Mouse (Mus musculus): ENCODE results near the gene Psmd4. TPM values are rescaled to one million over a fixed set of nuclear protein-coding genes. Genes with fewer than 3 reads are reported as not detected.

Gene Psmd4
- polyA plus RNA-seq, 1 experiment from 2014 or later, result 332 TPM

GRCm38 (mm10) chr3:94989159-94989761, 53.2 kb downstream of the Psmd4 start:
- no peak for DNase-seq (ENCODE audit: low spot score)
- no peaks in the 10 kb centered on the region for H3K9me3 ChIP-seq
- peaks cover 47% of the 10 kb centered on the region for H3K36me3 ChIP-seq
- 0 out of 2 replicates have a peak overlapping the region, but pooled peaks have one; percentile 3 for H3K4me3 ChIP-seq
- H3K27me3 ChIP-seq (ENCODE audit: insufficient read depth, poor library complexity, severe bottlenecking), result no peaks in the 10 kb centered on the region
- peaks cover 39% of the 10 kb centered on the region for H3K4me1 ChIP-seq
- 35% methylated on average over 9 of the region's 9 CpGs for WGBS
- H3K27ac ChIP-seq, result 0 out of 2 replicates have a peak overlapping the region, but pooled peaks have one; percentile 24

GRCm38 (mm10) chr3:94987578-94987977, 54.8 kb downstream of the Psmd4 start:
- Histone ChIP-seq H3K36me3 (peaks cover 42% of the 10 kb centered on the region), H3K27me3 (ENCODE audit: insufficient read depth, poor library complexity, severe bottlenecking) (no peaks in the 10 kb centered on the region), H3K27ac (0 out of 2 replicates have a peak overlapping the region, but pooled peaks have one; percentile 29), H3K9me3 (no peaks in the 10 kb centered on the region), H3K4me3 (no peak overlapping the region), H3K4me1 (peaks cover 39% of the 10 kb centered on the region)
- DNase-seq (ENCODE audit: low spot score), result peak; percentile 89

- Histone ChIP-seq H3K27ac (no peak overlapping the region), H3K27me3 (ENCODE audit: insufficient read depth, poor library complexity, severe bottlenecking) (no peaks in the 10 kb centered on the region), H3K4me3 (no peak overlapping the region), H3K36me3 (peaks cover 40% of the 10 kb centered on the region), H3K4me1 (peaks cover 43% of the 10 kb centered on the region), H3K9me3 (no peaks in the 10 kb centered on the region)
- WGBS, result 98% methylated on average over 2 of the region's 2 CpGs
- DNase-seq (ENCODE audit: low spot score), result no peak
Observed at GRCm38 (mm10) chr3:94985513-94985912, 56.9 kb downstream of the Psmd4 start.

GRCm38 (mm10) chr3:94984312-94984711, 58.1 kb downstream of the Psmd4 start:
- Histone ChIP-seq H3K27ac (no peak overlapping the region), H3K4me1 (peaks cover 41% of the 10 kb centered on the region), H3K36me3 (peaks cover 33% of the 10 kb centered on the region), H3K4me3 (no peak overlapping the region), H3K27me3 (ENCODE audit: insufficient read depth, poor library complexity, severe bottlenecking) (no peaks in the 10 kb centered on the region), H3K9me3 (no peaks in the 10 kb centered on the region)
- DNase-seq (ENCODE audit: low spot score), result no peak
- WGBS, result 90% methylated on average over 11 of the region's 11 CpGs

Small RNAs within 50 kb of the gene (microRNA-seq; reads per million reads assigned to microRNA genes)
- 0.76 reads per million for gene Mir7013

Other genes with a start within 250 kb of the Psmd4 start
- gene Pogz, start 205.0 kb downstream of the Psmd4 start, polyA plus RNA-seq (2016; fragmentation: Nextera tagmentation; extraction: Ambion mirVana), result 11.8 and 13.2 TPM in 2 replicates
- 305 and 348 TPM in 2 replicates for gene Psmb4, start 155.7 kb downstream of the Psmd4 start, polyA plus RNA-seq (2016; fragmentation: Nextera tagmentation; extraction: Ambion mirVana)
- 30.5 and 35.8 TPM in 2 replicates for gene Selenbp1, start 109.6 kb downstream of the Psmd4 start, polyA plus RNA-seq (2016; fragmentation: Nextera tagmentation; extraction: Ambion mirVana)
- 7.3 and 7.8 TPM in 2 replicates for gene Rfx5, start 88.5 kb downstream of the Psmd4 start, polyA plus RNA-seq (2016; fragmentation: Nextera tagmentation; extraction: Ambion mirVana)
- 8.4 and 17.3 TPM in 2 replicates for gene Pi4kb, start 67.9 kb downstream of the Psmd4 start, polyA plus RNA-seq (2016; fragmentation: Nextera tagmentation; extraction: Ambion mirVana)
- gene Zfp687, start 27.2 kb downstream of the Psmd4 start, polyA plus RNA-seq (2016; fragmentation: Nextera tagmentation; extraction: Ambion mirVana), result 28.1 and 28.2 TPM in 2 replicates
- gene Pip5k1a, start 64.3 kb upstream of the Psmd4 start, polyA plus RNA-seq (2016; fragmentation: Nextera tagmentation; extraction: Ambion mirVana), result 18.3 and 18.8 TPM in 2 replicates
- 124 and 172 TPM in 2 replicates for gene Vps72, start 68.4 kb upstream of the Psmd4 start, polyA plus RNA-seq (2016; fragmentation: Nextera tagmentation; extraction: Ambion mirVana)
- gene Tmod4, start 81.9 kb upstream of the Psmd4 start, polyA plus RNA-seq (2016; fragmentation: Nextera tagmentation; extraction: Ambion mirVana), result 0.70 and 0.90 TPM in 2 replicates
- 55.3 and 60.9 TPM in 2 replicates for gene Scnm1, start 91.4 kb upstream of the Psmd4 start, polyA plus RNA-seq (2016; fragmentation: Nextera tagmentation; extraction: Ambion mirVana)
- 8.7 and 10.1 TPM in 2 replicates for gene Lysmd1, start 91.5 kb upstream of the Psmd4 start, polyA plus RNA-seq (2016; fragmentation: Nextera tagmentation; extraction: Ambion mirVana)
- gene Tnfaip8l2, start 99.7 kb upstream of the Psmd4 start, polyA plus RNA-seq (2016; fragmentation: Nextera tagmentation; extraction: Ambion mirVana), result 0.21 and 1.2 TPM in 2 replicates
- gene Sema6c, start 117.8 kb upstream of the Psmd4 start, polyA plus RNA-seq (2016; fragmentation: Nextera tagmentation; extraction: Ambion mirVana), result 1.9 and 4.1 TPM in 2 replicates
- gene Gabpb2, start 175.3 kb upstream of the Psmd4 start, polyA plus RNA-seq (2016; fragmentation: Nextera tagmentation; extraction: Ambion mirVana), result 8.7 and 8.8 TPM in 2 replicates
- gene Cdc42se1, start 186.1 kb upstream of the Psmd4 start, polyA plus RNA-seq (2016; fragmentation: Nextera tagmentation; extraction: Ambion mirVana), result 59.8 and 74.9 TPM in 2 replicates
- gene Mllt11, start 189.6 kb upstream of the Psmd4 start, polyA plus RNA-seq (2016; fragmentation: Nextera tagmentation; extraction: Ambion mirVana), result 10.7 and 11.1 TPM in 2 replicates
- gene Gm128, start 199.0 kb upstream of the Psmd4 start, polyA plus RNA-seq (2016; fragmentation: Nextera tagmentation; extraction: Ambion mirVana), result 0.69 and 0.97 TPM in 2 replicates
- 0.22 and 0.43 TPM in 2 replicates for gene Bnipl, start 208.6 kb upstream of the Psmd4 start, polyA plus RNA-seq (2016; fragmentation: Nextera tagmentation; extraction: Ambion mirVana)
- 26.2 and 27.0 TPM in 2 replicates for gene Mindy1, start 238.7 kb upstream of the Psmd4 start, polyA plus RNA-seq (2016; fragmentation: Nextera tagmentation; extraction: Ambion mirVana)
- gene Prune1, start 239.5 kb upstream of the Psmd4 start, polyA plus RNA-seq (2016; fragmentation: Nextera tagmentation; extraction: Ambion mirVana), result 30.7 and 31.1 TPM in 2 replicates